Mouse (Mus musculus): ENCODE results near the gene Hhip.

DNA sequence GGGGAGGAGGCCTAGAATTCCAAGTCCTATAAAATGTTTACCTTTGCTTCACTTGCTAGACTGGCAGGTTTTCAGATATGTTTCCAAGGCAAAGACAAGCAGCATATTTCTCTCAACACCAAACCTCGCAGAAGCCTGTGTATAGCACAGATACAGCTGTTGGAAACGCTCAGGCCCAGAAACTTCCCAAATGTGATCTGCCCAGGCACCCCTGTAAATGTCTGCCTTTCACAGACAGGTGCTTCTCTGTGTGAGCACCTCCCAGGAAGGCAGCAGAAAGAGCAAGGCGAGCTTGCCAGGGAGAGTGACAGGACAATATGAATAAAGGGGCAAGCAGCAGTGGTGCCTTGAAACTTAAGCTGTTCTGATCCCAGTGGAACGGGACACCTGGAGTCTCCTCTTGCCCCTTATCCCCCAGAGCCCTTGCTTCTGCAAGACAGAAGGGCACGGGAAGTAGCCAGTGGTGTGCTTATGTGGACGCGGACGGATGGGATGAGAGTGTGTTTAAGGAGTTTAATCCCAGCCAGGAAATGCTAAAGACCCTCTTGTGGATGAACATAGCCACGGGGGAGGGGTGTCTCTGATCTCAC is 120.9 kb downstream of the Hhip start:
- TF ChIP-seq CTCF (IDR thresholded peaks at IDR 0.05; ENCODE audit: low read depth) = no peak
- no peak for TF ChIP-seq EP300 (IDR thresholded peaks at IDR 0.05; ENCODE audit: low read depth)
